Mouse (Mus musculus) lung, postnatal 0 days (tissue): Measurements from ENCODE around the gene Adgrg5.

Experiments used
- CTCF ChIP-seq: IDR thresholded peaks from 2 replicates; pipeline ENCODE4 v1.5.1; 2016; ENCODE audit warnings: antibody characterized with exemption, mild to moderate bottlenecking
- EP300 ChIP-seq: IDR thresholded peaks from 2 replicates; pipeline ENCODE4 v1.6.1; 2016; ENCODE audit warnings: antibody characterized with exemption, mild to moderate bottlenecking, control low read depth

- TF ChIP-seq CTCF, result no peak
- TF ChIP-seq EP300, result no peak
Measured at GRCm38 (mm10) chr8:94899262-94899661, 24.2 kb upstream of the Adgrg5 start.
